Mouse (Mus musculus) adrenal gland, postnatal 0 days (tissue): ENCODE measurements around the gene Ccdc88b. TPM values are rescaled to one million over a fixed set of nuclear protein-coding genes. Genes with fewer than 3 reads are reported as not detected.

ENCODE experiments used
- microRNA-seq: library from miRNA; unstranded; fragments of <30 nt; microRNA quantifications from one replicate; pipeline ENCODE4, GENCODE M21; 2016; ENCODE audit warnings: borderline replicate concordance; ENCODE audit not compliant: insufficient number of aligned reads
- polyA plus RNA-seq: library from polyadenylated mRNA; unstranded; fragments of >200 nt; fragmentation: Nextera tagmentation; extraction: Ambion mirVana; gene quantifications from 2 replicates; pipeline ENCODE4 v1.2.1, GENCODE M21; 2015

The Ccdc88b gene
- 0.80 and 0.82 TPM in 2 replicates for polyA plus RNA-seq

GRCm38 (mm10) chr19:6858031-6858430 lies at the start of gene Ccdc88b:
TSS of gene Ccdc88b (minus strand) at chr19:6858211.

GRCm38 (mm10) chr19:6840475-6841291 lies 17.3 kb downstream of the Ccdc88b start, which contains the start of gene Rps6ka4:
TSS of gene Rps6ka4 (minus strand) at chr19:6840636.

Small RNAs within 50 kb of the gene (microRNA-seq; reads per million reads assigned to microRNA genes)
- not detected for gene Mir5046

Other genes with a start within 250 kb of the Ccdc88b start
- 14.0 and 22.7 TPM in 2 replicates for gene Rps6ka4, start 17.6 kb downstream of the Ccdc88b start, polyA plus RNA-seq
- 97.2 and 142 TPM in 2 replicates for gene Trmt112, start 51.5 kb upstream of the Ccdc88b start, polyA plus RNA-seq
- 373 and 481 TPM in 2 replicates for gene Prdx5, start 51.9 kb upstream of the Ccdc88b start, polyA plus RNA-seq
- 11.7 and 11.8 TPM in 2 replicates for gene Esrra, start 63.6 kb upstream of the Ccdc88b start, polyA plus RNA-seq
- gene Catsperz, start 67.2 kb upstream of the Ccdc88b start, polyA plus RNA-seq: 1.5 and 5.6 TPM in 2 replicates
- 0.55 and 0.68 TPM in 2 replicates for gene Kcnk4, start 76.3 kb upstream of the Ccdc88b start, polyA plus RNA-seq
- gene Bad, start 83.7 kb upstream of the Ccdc88b start, polyA plus RNA-seq: 117 and 144 TPM in 2 replicates
- 36.1 and 50.1 TPM in 2 replicates for gene Gpr137, start 84.3 kb upstream of the Ccdc88b start, polyA plus RNA-seq
- 140 and 156 TPM in 2 replicates for gene Ppp1r14b, start 116.8 kb upstream of the Ccdc88b start, polyA plus RNA-seq
- gene Plcb3, start 118.3 kb upstream of the Ccdc88b start, polyA plus RNA-seq: 19.9 and 25.4 TPM in 2 replicates
- gene Fkbp2, start 122.3 kb upstream of the Ccdc88b start, polyA plus RNA-seq: 128 and 174 TPM in 2 replicates
- 32.8 and 49.2 TPM in 2 replicates for gene Vegfb, start 129.4 kb upstream of the Ccdc88b start, polyA plus RNA-seq
- gene Dnajc4, start 134.4 kb upstream of the Ccdc88b start, polyA plus RNA-seq: 30.8 and 47.0 TPM in 2 replicates
- gene Nudt22, start 137.9 kb upstream of the Ccdc88b start, polyA plus RNA-seq: 33.0 and 55.2 TPM in 2 replicates
- 10.4 and 13.5 TPM in 2 replicates for gene Trpt1, start 137.9 kb upstream of the Ccdc88b start, polyA plus RNA-seq
- 8.6 and 12.4 TPM in 2 replicates for gene Fermt3, start 161.3 kb upstream of the Ccdc88b start, polyA plus RNA-seq
- 63.4 and 96.8 TPM in 2 replicates for gene Stip1, start 181.8 kb upstream of the Ccdc88b start, polyA plus RNA-seq
- 20.7 and 38.8 TPM in 2 replicates for gene Macrod1, start 198.6 kb upstream of the Ccdc88b start, polyA plus RNA-seq
- 2.6 and 4.1 TPM in 2 replicates for gene Flrt1, start 247.5 kb upstream of the Ccdc88b start, polyA plus RNA-seq